Mouse (Mus musculus): ENCODE results near the gene Tgtp2. TPM values are rescaled to one million over a fixed set of nuclear protein-coding genes. Genes with fewer than 3 reads are reported as not detected.
A peak's percentile ranks its signal among the peaks of the same experiment; 100 is the strongest.

Tgtp2 gene
- polyA plus RNA-seq, 1 experiment: 29.1 TPM

GRCm38 (mm10) chr11:49092053-49092586, 28.1 kb upstream of the Tgtp2 start:
- H3K4me3 ChIP-seq (ENCODE audit: control insufficient read depth, insufficient read depth, low read length): no peak overlapping the region
- DNase-seq: no peak
- TF ChIP-seq CTCF (IDR thresholded peaks at IDR 0.05; ENCODE audit: borderline replicate concordance, control insufficient read depth, extremely low read depth, insufficient read depth, low read length, poor library complexity) (no peak), POLR2A (IDR thresholded peaks at IDR 0.05; ENCODE audit: control insufficient read depth, extremely low read depth, insufficient read depth, low read length, poor library complexity) (no peak)
- 88% methylated on average over 1 of the region's 1 CpGs for WGBS
- H3K27ac ChIP-seq (ENCODE audit: control insufficient read depth, insufficient read depth, low read length): peak overlapping the region; percentile 94
- H3K27me3 ChIP-seq (ENCODE audit: control insufficient read depth, insufficient read depth, low read length): no peaks in the 10 kb centered on the region
- peaks cover 26% of the 10 kb centered on the region for H3K4me1 ChIP-seq (replicated peaks; ENCODE audit: control insufficient read depth, insufficient read depth, low read length)
- H3K36me3 ChIP-seq (ENCODE audit: control insufficient read depth, insufficient read depth, low read length): peaks cover 19% of the 10 kb centered on the region

- no peak for TF ChIP-seq POLR2A (IDR thresholded peaks at IDR 0.05; ENCODE audit: control insufficient read depth, extremely low read depth, insufficient read depth, low read length, poor library complexity)
- no peak for TF ChIP-seq CTCF (IDR thresholded peaks at IDR 0.05; ENCODE audit: borderline replicate concordance, control insufficient read depth, extremely low read depth, insufficient read depth, low read length, poor library complexity)
- Histone ChIP-seq H3K27me3 (ENCODE audit: control insufficient read depth, insufficient read depth, low read length) (no peaks in the 10 kb centered on the region), H3K4me1 (replicated peaks; ENCODE audit: control insufficient read depth, insufficient read depth, low read length) (peaks cover 30% of the 10 kb centered on the region), H3K36me3 (ENCODE audit: control insufficient read depth, insufficient read depth, low read length) (peaks cover 15% of the 10 kb centered on the region), H3K27ac (ENCODE audit: control insufficient read depth, insufficient read depth, low read length) (peak overlapping the region; percentile 31; the same call in 1 of the 2 replicates), H3K4me3 (ENCODE audit: control insufficient read depth, insufficient read depth, low read length) (no peak overlapping the region)
- 89% methylated on average over 4 of the region's 4 CpGs for WGBS
- DNase-seq: no peak
Measured at GRCm38 (mm10) chr11:49091171-49091570, 27.2 kb upstream of the Tgtp2 start.

- no peak overlapping the region; the same call in 1 of the 2 replicates for H3K27ac ChIP-seq (ENCODE audit: control insufficient read depth, insufficient read depth, low read length)
- H3K4me1 ChIP-seq (replicated peaks; ENCODE audit: control insufficient read depth, insufficient read depth, low read length): peaks cover 29% of the 10 kb centered on the region
- H3K36me3 ChIP-seq (ENCODE audit: control insufficient read depth, insufficient read depth, low read length): peaks cover 9% of the 10 kb centered on the region
- TF ChIP-seq CTCF (IDR thresholded peaks at IDR 0.05; ENCODE audit: borderline replicate concordance, control insufficient read depth, extremely low read depth, insufficient read depth, low read length, poor library complexity) (no peak), POLR2A (IDR thresholded peaks at IDR 0.05; ENCODE audit: control insufficient read depth, extremely low read depth, insufficient read depth, low read length, poor library complexity) (no peak)
- H3K27me3 ChIP-seq (ENCODE audit: control insufficient read depth, insufficient read depth, low read length): no peaks in the 10 kb centered on the region
- H3K4me3 ChIP-seq (ENCODE audit: control insufficient read depth, insufficient read depth, low read length): no peak overlapping the region
- WGBS: 57% methylated on average over 5 of the region's 5 CpGs
- DNase-seq: no peak
Measured at GRCm38 (mm10) chr11:49090551-49090950, 26.5 kb upstream of the Tgtp2 start.

GRCm38 (mm10) chr11:49089735-49090507, 25.9 kb upstream of the Tgtp2 start:
- no peak for DNase-seq
- H3K36me3 ChIP-seq (ENCODE audit: control insufficient read depth, insufficient read depth, low read length): peaks cover 3% of the 10 kb centered on the region; the same call in 1 of the 2 replicates
- no peak overlapping the region for H3K4me3 ChIP-seq (ENCODE audit: control insufficient read depth, insufficient read depth, low read length)
- 77% methylated on average over 3 of the region's 3 CpGs for WGBS
- no peaks in the 10 kb centered on the region for H3K27me3 ChIP-seq (ENCODE audit: control insufficient read depth, insufficient read depth, low read length)
- peaks cover 24% of the 10 kb centered on the region for H3K4me1 ChIP-seq (replicated peaks; ENCODE audit: control insufficient read depth, insufficient read depth, low read length)
- no peak for TF ChIP-seq POLR2A (IDR thresholded peaks at IDR 0.05; ENCODE audit: control insufficient read depth, extremely low read depth, insufficient read depth, low read length, poor library complexity)
- no peak for TF ChIP-seq CTCF (IDR thresholded peaks at IDR 0.05; ENCODE audit: borderline replicate concordance, control insufficient read depth, extremely low read depth, insufficient read depth, low read length, poor library complexity)
- H3K27ac ChIP-seq (ENCODE audit: control insufficient read depth, insufficient read depth, low read length): no peak overlapping the region

- Histone ChIP-seq H3K36me3 (ENCODE audit: control insufficient read depth, insufficient read depth, low read length) (peaks cover 3% of the 10 kb centered on the region; the same call in 1 of the 2 replicates), H3K27me3 (ENCODE audit: control insufficient read depth, insufficient read depth, low read length) (no peaks in the 10 kb centered on the region), H3K27ac (ENCODE audit: control insufficient read depth, insufficient read depth, low read length) (no peak overlapping the region; the same call in 1 of the 2 replicates), H3K4me3 (ENCODE audit: control insufficient read depth, insufficient read depth, low read length) (no peak overlapping the region), H3K4me1 (replicated peaks; ENCODE audit: control insufficient read depth, insufficient read depth, low read length) (peaks cover 22% of the 10 kb centered on the region)
- WGBS: 77% methylated on average over 5 of the region's 5 CpGs
- DNase-seq: no peak
- TF ChIP-seq POLR2A (IDR thresholded peaks at IDR 0.05; ENCODE audit: control insufficient read depth, extremely low read depth, insufficient read depth, low read length, poor library complexity): no peak
- no peak for TF ChIP-seq CTCF (IDR thresholded peaks at IDR 0.05; ENCODE audit: borderline replicate concordance, control insufficient read depth, extremely low read depth, insufficient read depth, low read length, poor library complexity)
Measured at GRCm38 (mm10) chr11:49088990-49089652, 25.1 kb upstream of the Tgtp2 start.

GRCm38 (mm10) chr11:49087830-49088616, 24.0 kb upstream of the Tgtp2 start:
- 2% methylated on average over 22 of the region's 22 CpGs for WGBS
- no peak for TF ChIP-seq CTCF (IDR thresholded peaks at IDR 0.05; ENCODE audit: borderline replicate concordance, control insufficient read depth, extremely low read depth, insufficient read depth, low read length, poor library complexity)
- TF ChIP-seq POLR2A (IDR thresholded peaks at IDR 0.05; ENCODE audit: control insufficient read depth, extremely low read depth, insufficient read depth, low read length, poor library complexity): no peak
- peaks cover 23% of the 10 kb centered on the region for H3K4me1 ChIP-seq (replicated peaks; ENCODE audit: control insufficient read depth, insufficient read depth, low read length)
- H3K36me3 ChIP-seq (ENCODE audit: control insufficient read depth, insufficient read depth, low read length): peaks cover 3% of the 10 kb centered on the region; the same call in 1 of the 2 replicates
- peak; percentile 74 for DNase-seq
- no peaks in the 10 kb centered on the region for H3K27me3 ChIP-seq (ENCODE audit: control insufficient read depth, insufficient read depth, low read length)
- peak overlapping the region; percentile 84 for H3K27ac ChIP-seq (ENCODE audit: control insufficient read depth, insufficient read depth, low read length)
- H3K4me3 ChIP-seq (ENCODE audit: control insufficient read depth, insufficient read depth, low read length): peak overlapping the region; percentile 66

Measured in thymus, adult 2 months (tissue).